Mouse (Mus musculus) brain, embryonic 14.5 days (tissue): ENCODE data around the gene Gm36079.
"Not testable (repeated sequence)": the region's sequence is repeated elsewhere in the genome, so short reads cannot be mapped to it uniquely, and the experiment has no call there.

Experiments used
- CTCF ChIP-seq: fragments of 200-500 bp; IDR thresholded peaks from 2 replicates; pipeline ENCODE4 v1.5.1; 2012; ENCODE audit warnings: inconsistent platforms, mild to moderate bottlenecking, moderate library complexity, borderline replicate concordance; ENCODE audit not compliant: insufficient read depth, insufficient read length; ENCODE audit errors: extremely low read depth
- POLR2A ChIP-seq: fragments of 200-500 bp; IDR thresholded peaks from 2 replicates; pipeline ENCODE4 v1.6.1; 2012; ENCODE audit warnings: mild to moderate bottlenecking, inconsistent platforms, borderline replicate concordance; ENCODE audit not compliant: poor library complexity, insufficient read depth, insufficient read length, severe bottlenecking; ENCODE audit errors: extremely low read depth

DNA sequence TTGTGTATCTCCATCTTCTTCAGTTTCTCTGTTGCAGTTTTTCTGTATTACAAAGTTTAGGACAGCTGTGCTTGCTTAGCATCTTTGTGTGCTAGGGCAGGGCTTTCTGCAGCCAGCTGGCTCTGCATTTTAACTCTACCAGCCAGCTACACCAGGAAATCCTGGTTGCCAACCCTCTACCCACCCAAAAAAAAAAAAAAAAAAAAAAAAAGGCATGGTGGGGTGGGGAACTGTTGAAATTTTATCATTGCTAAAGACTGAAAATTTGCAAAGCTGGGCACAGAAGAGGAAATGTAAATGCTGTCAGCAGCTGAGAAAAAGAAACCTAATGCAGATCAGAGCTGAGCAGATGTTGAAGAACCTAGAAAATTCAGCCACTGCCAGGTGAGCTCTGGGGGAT, 16.7 kb downstream of the Gm36079 start:
- not testable (repeated sequence) for TF ChIP-seq CTCF, POLR2A
